Comparison of ENCODE assay signal across 8 mouse cellular contexts in genomic region chr6:66466757-66467156, GRCm38 (mm10).
DNase-seq lines count a peak whose midpoint lies in the region; ATAC-seq and TF ChIP-seq lines count a peak whose summit lies in the region.

No protein-coding gene starts in this region.

- H3K27me3 ChIP-seq in heart, postnatal 0 days (ENCODE audit: control insufficient read depth, insufficient read depth, low read length) = no peaks in the 10 kb centered on the region
- H3K27me3 ChIP-seq in midbrain, postnatal 0 days (ENCODE audit: insufficient read depth, low read length) = no peaks in the 10 kb centered on the region
- H3K27me3 ChIP-seq in midbrain, embryonic 10.5 days (ENCODE audit: low read depth, poor library complexity, severe bottlenecking) = no peaks in the 10 kb centered on the region
- no peaks in the 10 kb centered on the region for H3K27me3 ChIP-seq in intestine, embryonic 15.5 days (replicated peaks)

- intact Hi-C loops in heart, postnatal 25 days (cut with DNase I) = loop anchor here (5.0 to 10.0 kb wide), 3 partner anchors 592 to 954 kb away; no protein-coding TSS in a partner anchor

- H3K4me3 ChIP-seq in heart, postnatal 0 days (ENCODE audit: low read depth, low read length) = no peak overlapping the region
- no peak overlapping the region for H3K4me3 ChIP-seq in midbrain, postnatal 0 days (ENCODE audit: low read depth, low read length)
- no peak overlapping the region for H3K4me3 ChIP-seq in midbrain, embryonic 10.5 days
- H3K4me3 ChIP-seq in intestine, embryonic 15.5 days (replicated peaks) = no peak overlapping the region

- DNase-seq in heart, postnatal 0 days (ENCODE audit: low spot score) = peak; percentile 17
- no peak for DNase-seq in heart, postnatal 25 days (ENCODE audit: low spot score)
- peak; percentile 60 for DNase-seq in midbrain, postnatal 0 days (ENCODE audit: low spot score)
- DNase-seq in midbrain, embryonic 10.5 days (ENCODE audit: low spot score) = no peak
- DNase-seq in embryo, embryonic 10.5 days (ENCODE audit: low spot score) = peak; percentile 85
- peak; percentile 34 for DNase-seq in telencephalon, adult 2 months (ENCODE audit: low read depth, low spot score)
- DNase-seq in adrenal gland, postnatal 25 days = no peak

- H3K36me3 ChIP-seq in heart, postnatal 0 days (replicated peaks; ENCODE audit: control insufficient read depth, insufficient read depth, low read length) = no peaks in the 10 kb centered on the region
- no peaks in the 10 kb centered on the region for H3K36me3 ChIP-seq in midbrain, postnatal 0 days (ENCODE audit: insufficient read depth, low read length)
- no peaks in the 10 kb centered on the region for H3K36me3 ChIP-seq in midbrain, embryonic 10.5 days
- H3K36me3 ChIP-seq in intestine, embryonic 15.5 days = no peaks in the 10 kb centered on the region

- 27% methylated on average over 3 of the region's 3 CpGs for WGBS in heart, postnatal 0 days
- WGBS in midbrain, postnatal 0 days = 32% methylated on average over 3 of the region's 3 CpGs
- 39% methylated on average over 3 of the region's 3 CpGs for WGBS in midbrain, embryonic 10.5 days
- WGBS in intestine, embryonic 15.5 days = 34% methylated on average over 3 of the region's 3 CpGs

- no peak overlapping the region for H3K9ac ChIP-seq in heart, postnatal 0 days (replicated peaks; ENCODE audit: low read depth, low read length)
- H3K9ac ChIP-seq in midbrain, postnatal 0 days (replicated peaks; ENCODE audit: low read length, poor library complexity, severe bottlenecking) = no peak overlapping the region
- no peak overlapping the region for H3K9ac ChIP-seq in intestine, embryonic 15.5 days

- TF ChIP-seq CTCF in heart, postnatal 0 days (IDR thresholded peaks at IDR 0.05; ENCODE audit: low read depth) = peak; percentile 54
- TF ChIP-seq CTCF in midbrain, postnatal 0 days (IDR thresholded peaks at IDR 0.05) = peak; percentile 82

- H3K4me2 ChIP-seq in heart, postnatal 0 days (ENCODE audit: low read depth, low read length) = no peak overlapping the region
- H3K4me2 ChIP-seq in midbrain, postnatal 0 days (ENCODE audit: low read depth, low read length, poor library complexity, severe bottlenecking) = no peak overlapping the region
- no peak overlapping the region for H3K4me2 ChIP-seq in intestine, embryonic 15.5 days (replicated peaks)

- no peaks in the 10 kb centered on the region for H3K4me1 ChIP-seq in heart, postnatal 0 days (ENCODE audit: control insufficient read depth, insufficient read depth)
- no peaks in the 10 kb centered on the region for H3K4me1 ChIP-seq in midbrain, postnatal 0 days (ENCODE audit: insufficient read depth, low read length)
- H3K4me1 ChIP-seq in midbrain, embryonic 10.5 days = peaks cover 12% of the 10 kb centered on the region
- no peaks in the 10 kb centered on the region for H3K4me1 ChIP-seq in intestine, embryonic 15.5 days (replicated peaks)

- H3K9me3 ChIP-seq in heart, postnatal 0 days (replicated peaks; ENCODE audit: control insufficient read depth, low read length) = no peaks in the 10 kb centered on the region
- H3K9me3 ChIP-seq in midbrain, postnatal 0 days (ENCODE audit: low read length) = no peaks in the 10 kb centered on the region
- H3K9me3 ChIP-seq in midbrain, embryonic 10.5 days (replicated peaks) = no peaks in the 10 kb centered on the region
- H3K9me3 ChIP-seq in intestine, embryonic 15.5 days = no peaks in the 10 kb centered on the region

- ATAC-seq in heart, postnatal 0 days (ENCODE audit: insufficient read depth, low read depth) = no peak
- ATAC-seq in midbrain, postnatal 0 days (ENCODE audit: low FRiP score) = no peak
- ATAC-seq in intestine, embryonic 15.5 days = no peak

- H3K27ac ChIP-seq in heart, postnatal 0 days (ENCODE audit: low read depth) = no peak overlapping the region
- H3K27ac ChIP-seq in midbrain, postnatal 0 days (ENCODE audit: low read depth, low read length) = no peak overlapping the region
- H3K27ac ChIP-seq in midbrain, embryonic 10.5 days (replicated peaks) = no peak overlapping the region
- H3K27ac ChIP-seq in intestine, embryonic 15.5 days = no peak overlapping the region

- no peak for TF ChIP-seq EP300 in heart, postnatal 0 days (IDR thresholded peaks at IDR 0.05; ENCODE audit: low read depth)

Comparison
In these comparisons a context has a peak if more than half of its experiments do, and no peak if none do; other contexts are left out.
1. DNase-seq: peak in heart, postnatal 0 days (single experiment), midbrain, postnatal 0 days (single experiment), embryo, embryonic 10.5 days (single experiment) and telencephalon, adult 2 months (single experiment); none in heart, postnatal 25 days (single experiment), midbrain, embryonic 10.5 days (single experiment) and adrenal gland, postnatal 25 days (single experiment).